Mouse (Mus musculus) MEL (cell line): ENCODE results near the gene Gcc2.

Experiments used
- CTCF ChIP-seq, 3 experiments: IDR thresholded peaks in 2 of 3; conservative IDR thresholded peaks in 1 of 3; 2 replicates each; pipeline ENCODE4 v1.5.1; 2011 to 2012; ENCODE audit warnings: low read length in 3 of 3, low read depth in 2 of 3, mild to moderate bottlenecking in 2 of 3, improper control_type of control experiment in 1 of 3, inconsistent platforms in 1 of 3, mixed read lengths in 1 of 3, moderate library complexity in 1 of 3; ENCODE audit not compliant: control insufficient read depth in 1 of 3, insufficient read depth in 1 of 3, poor library complexity in 1 of 3, severe bottlenecking in 1 of 3
- E2F4 ChIP-seq: IDR thresholded peaks from 2 replicates; pipeline ENCODE4 v1.6.1; 2011; ENCODE audit warnings: low read depth, low read length, improper control_type of control experiment, borderline replicate concordance
- EP300 ChIP-seq, 2 experiments: IDR thresholded peaks; 2 replicates each; pipeline ENCODE4 v1.6.1; 2011; ENCODE audit warnings: improper control_type of control experiment in 2 of 2, low read length in 2 of 2, low read depth in 1 of 2, mild to moderate bottlenecking in 1 of 2
- MAX ChIP-seq: IDR thresholded peaks from 2 replicates; pipeline ENCODE4 v1.6.1; 2011; ENCODE audit warnings: low read length, improper control_type of control experiment
- NELFE ChIP-seq: IDR thresholded peaks from 2 replicates; pipeline ENCODE4 v1.6.1; 2011; ENCODE audit warnings: low read depth, low read length, improper control_type of control experiment
- NRF1 ChIP-seq: IDR thresholded peaks from 2 replicates; pipeline ENCODE4 v1.6.1; 2014; ENCODE audit warnings: low read depth, mild to moderate bottlenecking, inconsistent platforms, low read length, improper control_type of control experiment, moderate library complexity; ENCODE audit not compliant: poor library complexity, insufficient read depth, severe bottlenecking
- POLR2A ChIP-seq, 2 experiments: IDR thresholded peaks; 2 replicates each; pipeline ENCODE4 v1.6.1; 2011 to 2012; ENCODE audit warnings: low read length in 2 of 2, mild to moderate bottlenecking in 2 of 2, control low read depth in 1 of 2, improper control_type of control experiment in 1 of 2, low read depth in 1 of 2, moderate library complexity in 1 of 2; ENCODE audit not compliant: control insufficient read depth in 1 of 2, insufficient read depth in 1 of 2, poor library complexity in 1 of 2
- TAL1 ChIP-seq: IDR thresholded peaks from 2 replicates; pipeline ENCODE4 v1.6.1; 2012; ENCODE audit warnings: mild to moderate bottlenecking, inconsistent platforms, low read length, moderate library complexity, mixed read lengths

- TF ChIP-seq TAL1: no peak
- no peak for TF ChIP-seq NELFE
- TF ChIP-seq MAX: no peak
- no peak for TF ChIP-seq EP300 (IDR thresholded peaks at IDR 0.05; ENCODE audit: low read depth in 1 of 2, low read length in 2 of 2)
- no peak for TF ChIP-seq POLR2A (IDR thresholded peaks at IDR 0.05; ENCODE audit: control insufficient read depth in 1 of 2, insufficient read depth in 1 of 2, low read depth in 1 of 2, low read length in 2 of 2, poor library complexity in 1 of 2)
- TF ChIP-seq CTCF (IDR thresholded peaks at IDR 0.05 in 2 of 3, conservative IDR thresholded peaks at IDR 0.05 in 1 of 3; ENCODE audit: control insufficient read depth in 1 of 3, insufficient read depth in 1 of 3, low read depth in 2 of 3, low read length in 3 of 3, poor library complexity in 1 of 3, severe bottlenecking in 1 of 3): no peak
- no peak for TF ChIP-seq NRF1
- no peak for TF ChIP-seq E2F4
Observed at GRCm38 (mm10) chr10:58206639-58207404, 48.5 kb upstream of the Gcc2 start.
